Mouse (Mus musculus): Measurements from ENCODE around the gene Gm3854.

Gene Gm3854

GRCm38 (mm10) chr7:6386995-6387394 lies 43.4 kb downstream of the Gm3854 start:
- DNase-seq (ENCODE audit: low spot score), result no peak

GRCm38 (mm10) chr7:6388971-6389370 lies 45.4 kb downstream of the Gm3854 start:
- DNase-seq (ENCODE audit: low spot score), result no peak

- no peak for DNase-seq (ENCODE audit: low spot score)
These were observed 45.9 kb downstream of the Gm3854 start for GRCm38 (mm10) chr7:6389449-6389848.

- DNase-seq (ENCODE audit: low spot score), result peak; percentile 65
These were observed 54.7 kb downstream of the Gm3854 start, which contains the start of gene Smim17 for GRCm38 (mm10) chr7:6397996-6398975. Gene Smim17 (plus strand): TSS chr7:6398715.
